Mouse (Mus musculus) urinary bladder, adult 18-20 months (tissue): Measurements from ENCODE around the gene Esrra.
"Not testable (repeated sequence)": the region's sequence is repeated elsewhere in the genome, so short reads cannot be mapped to it uniquely, and the experiment has no call there.

Source experiments
- DNase-seq, 2 experiments: peaks; one replicate each; pipeline ENCODE4 v3.0.0; 2022; ENCODE audit warnings: low spot score in 2 of 2, mixed read lengths in 2 of 2

The Esrra gene

GRCm38 (mm10) chr19:6920741-6921636 is 624 bp downstream of the Esrra start:
- DNase-seq: peak in 1 of 2 experiments; percentile 49

- DNase-seq: no peak
Observed at GRCm38 (mm10) chr19:6919876-6920740, 1.5 kb downstream of the Esrra start.

DNA sequence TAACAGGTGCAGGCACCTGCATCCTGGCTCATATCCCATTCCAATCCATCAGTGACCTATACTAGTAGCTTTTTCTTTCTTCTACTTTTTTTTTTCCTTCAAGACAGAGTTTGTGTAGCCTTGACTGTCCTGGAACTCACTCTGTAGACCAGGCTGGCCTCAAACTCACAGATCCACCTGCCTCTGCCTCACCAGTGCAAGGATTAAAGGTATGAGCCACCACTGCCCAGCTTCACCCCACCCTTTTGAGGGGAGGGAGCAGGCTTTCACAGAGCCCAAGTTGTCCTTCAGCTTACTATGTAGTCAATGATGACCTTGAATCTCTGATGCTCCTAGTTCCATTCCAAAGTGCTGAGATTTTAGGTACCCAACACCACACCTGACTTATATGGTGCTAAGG is 2.2 kb downstream of the Esrra start:
- no peak for DNase-seq

- no peak for DNase-seq
Observed at GRCm38 (mm10) chr19:6918321-6918720, 3.3 kb downstream of the Esrra start.

DNA sequence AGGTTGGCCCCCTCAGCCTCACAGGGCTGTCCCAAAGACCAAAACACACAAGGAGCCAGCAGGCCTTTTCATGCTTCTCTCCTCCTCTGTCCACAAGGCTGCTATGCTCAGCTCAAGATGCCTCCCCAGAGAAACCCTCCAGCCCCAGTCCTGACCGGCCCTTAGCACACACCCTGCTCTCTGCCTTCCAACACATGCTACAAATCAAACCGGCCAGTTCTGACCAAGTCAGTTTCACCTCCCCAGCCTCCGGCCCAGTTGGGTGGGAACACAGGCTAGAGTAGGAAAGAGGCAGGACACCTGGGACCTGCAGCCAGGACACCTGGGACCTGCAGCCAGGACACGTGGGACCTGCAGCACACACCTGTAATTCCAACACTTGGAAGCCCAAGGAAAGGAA is 5.1 kb downstream of the Esrra start:
- DNase-seq: no peak

DNA sequence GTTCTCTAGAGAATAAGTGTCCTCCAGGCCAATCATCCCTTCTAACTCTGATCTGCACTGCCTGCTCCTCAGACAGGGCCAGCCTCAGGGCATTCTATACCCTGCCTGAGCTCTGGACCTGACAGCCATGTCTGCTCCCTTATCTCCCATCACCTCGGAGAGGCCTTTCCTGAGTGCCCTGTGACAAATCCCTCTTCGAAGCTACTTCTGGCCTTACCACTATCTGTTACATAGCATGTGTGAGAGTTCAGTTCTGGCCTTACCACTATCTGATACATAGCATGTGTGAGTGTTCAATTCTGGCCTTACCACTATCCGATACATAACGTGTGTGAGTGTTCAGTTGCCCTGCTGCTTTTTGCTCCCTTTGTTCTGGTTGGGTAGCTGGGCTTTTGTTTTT is 6.3 kb downstream of the Esrra start:
- DNase-seq: no peak

DNA sequence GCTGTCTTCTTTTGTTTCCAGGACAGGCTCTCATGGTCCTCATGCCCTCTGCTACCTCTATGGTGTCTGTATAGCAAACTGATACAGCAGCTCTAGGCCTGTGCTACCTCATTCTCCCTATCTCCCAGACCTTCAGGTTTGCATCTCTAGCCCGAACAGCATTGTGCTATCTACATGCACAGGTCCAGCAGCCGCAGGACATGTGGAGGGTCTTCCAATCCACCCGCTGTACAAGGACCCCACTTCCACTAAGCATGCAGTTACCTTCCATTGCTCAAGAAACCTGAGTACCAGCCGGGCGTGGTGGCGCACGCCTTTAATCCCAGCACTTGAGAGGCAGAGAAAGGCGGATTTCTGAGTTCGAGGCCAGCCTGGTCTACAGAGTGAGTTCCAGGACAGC is 7.1 kb downstream of the Esrra start:
- DNase-seq: no peak

DNA sequence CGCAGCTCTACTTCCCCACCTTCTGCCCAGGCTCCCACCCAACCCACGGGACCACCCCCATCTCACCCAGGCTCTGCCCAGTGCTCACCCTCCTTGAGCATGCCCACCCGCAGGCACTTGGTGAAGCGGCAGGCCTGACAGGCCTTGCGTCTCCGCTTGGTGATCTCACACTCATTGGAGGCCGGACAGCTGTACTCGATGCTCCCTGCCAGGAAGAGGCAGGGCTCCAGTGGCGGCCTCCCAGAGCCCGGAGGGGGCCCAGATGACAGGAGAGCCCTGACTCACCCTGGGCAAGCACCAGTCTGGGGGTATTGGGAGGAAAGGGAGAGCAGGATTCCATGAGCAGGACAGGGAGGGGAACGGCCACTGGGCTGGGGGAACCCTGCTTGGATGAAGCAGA is 7.6 kb downstream of the Esrra start:
- no peak for DNase-seq

GRCm38 (mm10) chr19:6913036-6913435 is 8.6 kb downstream of the Esrra start:
- DNase-seq: no peak

DNA sequence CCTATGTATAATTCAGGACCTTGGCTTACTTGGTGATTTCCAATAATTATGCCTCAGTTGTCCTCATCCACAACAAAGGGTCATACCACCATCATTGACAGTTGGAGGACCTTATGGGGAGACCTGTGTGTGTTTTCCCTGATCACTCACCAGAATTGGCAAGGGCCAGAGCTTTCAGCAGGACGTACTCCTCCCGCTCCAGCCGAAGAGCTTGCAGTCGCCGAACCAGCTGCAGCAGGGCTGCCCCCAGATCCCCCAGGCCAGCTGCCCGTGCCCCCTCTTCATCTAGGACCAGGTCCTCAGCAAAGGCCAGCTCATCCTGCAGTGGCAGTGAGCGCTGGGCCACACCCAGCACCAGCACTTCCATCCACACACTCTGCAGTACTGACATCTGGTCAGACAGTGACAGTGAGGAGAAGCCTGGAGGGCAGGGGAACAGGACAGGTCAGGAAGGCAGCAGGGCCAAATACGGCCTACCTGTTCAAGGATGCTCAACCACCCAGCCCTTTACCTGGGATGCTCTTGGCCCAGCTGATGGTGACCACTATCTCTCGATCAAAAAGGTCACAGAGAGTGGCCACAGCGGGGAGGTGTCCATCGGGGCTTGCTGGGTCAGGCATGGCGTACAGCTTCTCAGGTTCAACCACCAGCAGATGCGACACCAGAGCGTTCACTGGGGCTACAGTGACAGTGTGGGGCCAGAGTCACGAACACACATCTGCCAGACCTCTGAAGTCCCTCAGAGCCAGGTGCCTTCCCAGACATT is 9.2 kb downstream of the Esrra start:
- no peak for DNase-seq

- no peak for DNase-seq
Observed at GRCm38 (mm10) chr19:6911101-6912074, 10.2 kb downstream of the Esrra start.

GRCm38 (mm10) chr19:6910306-6910705 is 11.3 kb downstream of the Esrra start:
- DNase-seq: not testable (repeated sequence)

DNA sequence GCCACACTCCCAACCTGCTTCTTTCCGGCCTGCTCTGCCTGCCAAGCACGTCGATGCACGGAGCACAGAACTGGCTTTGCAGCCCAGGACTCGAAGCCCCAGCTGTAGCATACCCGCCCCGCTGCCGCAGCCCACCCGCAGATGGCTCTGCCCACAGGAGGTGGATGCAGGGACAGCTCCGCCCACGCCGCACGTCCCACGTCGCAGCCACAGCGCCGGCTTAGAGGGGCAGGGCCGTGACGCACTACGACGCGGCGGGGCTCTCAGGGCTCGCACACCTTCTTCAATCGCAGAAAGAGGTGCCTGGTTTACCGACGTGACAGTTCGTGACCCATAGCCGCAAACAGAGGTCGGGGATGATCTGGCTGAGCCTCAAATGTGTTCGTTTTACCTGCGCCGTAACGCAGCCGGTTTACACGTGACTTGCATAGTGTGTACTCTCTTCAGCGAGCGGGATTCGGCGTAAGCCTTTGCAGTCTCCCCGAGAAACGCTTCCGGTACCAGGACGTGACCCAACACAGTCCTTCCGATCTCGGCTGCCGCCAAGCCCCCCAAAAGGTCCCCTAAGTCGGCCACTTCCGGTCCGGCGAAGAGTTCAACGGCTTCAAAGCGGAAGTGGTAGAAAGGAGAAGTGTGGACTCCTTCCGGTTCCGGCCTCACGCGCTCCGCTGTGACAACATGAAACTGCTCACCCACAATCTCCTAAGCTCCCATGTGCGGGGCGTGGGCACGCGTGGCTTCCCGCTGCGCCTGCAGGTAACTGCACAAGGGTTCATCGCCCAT is 11.9 kb downstream of the Esrra start, which contains the start of the genes Trmt112 and Prdx5:
Gene Trmt112, plus strand, starts transcription at position 192 of the 783 bp plus-strand sequence.
Gene Prdx5, minus strand, starts transcription at position 600 of the 783 bp plus-strand sequence.
- peak; percentile 79 to 89 for DNase-seq

GRCm38 (mm10) chr19:6909021-6909420 is 12.6 kb downstream of the Esrra start:
- DNase-seq: no peak

- DNase-seq: no peak
Observed at GRCm38 (mm10) chr19:6907811-6908540, 13.6 kb downstream of the Esrra start.

- no peak for DNase-seq
Observed at GRCm38 (mm10) chr19:6907094-6907493, 14.5 kb downstream of the Esrra start.

- DNase-seq: no peak
Observed at GRCm38 (mm10) chr19:6906199-6906598, 15.4 kb downstream of the Esrra start.

- DNase-seq: no peak
Observed at GRCm38 (mm10) chr19:6905498-6906159, 16.0 kb downstream of the Esrra start.
